Mouse (Mus musculus) forebrain, embryonic 11.5 days (tissue): Measurements from ENCODE around the gene Gla. TPM values are rescaled to one million over a fixed set of nuclear protein-coding genes. Genes with fewer than 3 reads are reported as not detected.
A peak's percentile ranks its signal among the peaks of the same experiment; 100 is the strongest.
"Not testable (repeated sequence)": the region's sequence is repeated elsewhere in the genome, so short reads cannot be mapped to it uniquely, and the experiment has no call there.

Experiments
- ATAC-seq: fragments of 200-750 bp; cut with Nextera tagmentation; replicated peaks from 2 replicates; pipeline ENCODE4 v1.8.0; 2017; ENCODE audit warnings: moderate TSS enrichment; ENCODE audit not compliant: low FRiP score
- DNase-seq: peaks from one replicate; pipeline ENCODE4 v3.0.0-alpha.2; 2017; ENCODE audit warnings: low spot score
- H3K27ac ChIP-seq: fragments of 300-500 bp; sonication (generic); 2 replicates; pipeline ENCODE4 v1.5.1; 2014; ENCODE audit warnings: low read depth, low read length
- H3K27me3 ChIP-seq: fragments of 300-500 bp; sonication (generic); 2 replicates; pipeline ENCODE4 v1.6.1; 2014; ENCODE audit warnings: mild to moderate bottlenecking, low read length, mixed read lengths; ENCODE audit not compliant: control insufficient read depth, insufficient read depth
- H3K36me3 ChIP-seq: fragments of 300-500 bp; sonication (generic); 2 replicates; pipeline ENCODE4 v1.6.1; 2014; ENCODE audit warnings: mild to moderate bottlenecking, low read length, moderate library complexity, mixed read lengths; ENCODE audit not compliant: control insufficient read depth, insufficient read depth
- H3K4me1 ChIP-seq: fragments of 300-500 bp; sonication (generic); replicated peaks from 2 replicates; pipeline ENCODE4 v1.6.1; 2014; ENCODE audit warnings: low read length, mixed read lengths; ENCODE audit not compliant: control insufficient read depth, insufficient read depth
- H3K4me2 ChIP-seq: fragments of 300-500 bp; sonication (generic); 2 replicates; pipeline ENCODE4 v1.6.1; 2014; ENCODE audit warnings: low read depth, mild to moderate bottlenecking, low read length, moderate library complexity, mixed read lengths; ENCODE audit not compliant: severe bottlenecking
- H3K4me3 ChIP-seq: fragments of 300-500 bp; sonication (generic); 2 replicates; pipeline ENCODE4 v1.5.1; 2014; ENCODE audit warnings: low read depth, low read length
- H3K9ac ChIP-seq: fragments of 300-500 bp; sonication (generic); 2 replicates; pipeline ENCODE4 v1.6.1; 2014; ENCODE audit warnings: low read length
- H3K9me3 ChIP-seq: fragments of 300-500 bp; sonication (generic); 2 replicates; pipeline ENCODE4 v1.6.1; 2016; ENCODE audit warnings: low read length, mixed read lengths; ENCODE audit not compliant: control insufficient read depth
- WGBS: fragments of 180-500 bp; shearing (Covaris S2); extraction: QIAGEN DNeasy Blood & Tissue Kit; methylation state at CpG from one replicate; pipeline ENCODE4 v1.1.7; 2014; 5-methylcytosine and 5-hydroxymethylcytosine counted together
- polyA plus RNA-seq: library from polyadenylated mRNA; unstranded; fragments of >200 nt; fragmentation: Nextera tagmentation; extraction: Ambion mirVana; gene quantifications from 2 replicates; pipeline ENCODE4 v1.2.1, GENCODE M21; 2014

Gla gene
- polyA plus RNA-seq, 1 experiment from 2014 or later, result 3.9 TPM

DNA sequence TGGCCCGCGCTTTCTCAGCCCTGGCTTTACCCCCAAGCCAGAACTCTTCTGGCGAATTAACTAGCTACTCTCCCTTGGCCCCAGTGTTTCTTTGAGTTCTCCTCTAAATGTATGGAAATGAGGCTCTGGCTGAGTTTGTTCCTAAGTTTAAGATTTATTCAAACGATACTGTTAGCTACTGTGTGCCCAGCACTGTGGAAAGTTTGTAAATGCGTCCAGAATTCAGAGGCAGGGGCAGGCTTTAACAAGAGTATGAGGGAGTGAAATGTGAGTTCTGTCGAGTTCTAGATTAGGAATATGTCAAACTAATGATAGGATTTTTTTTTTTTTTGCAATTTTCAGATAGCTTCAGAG, 59.0 kb downstream of the Gla start:
- ATAC-seq (no peak; the same call in 1 of the 2 replicates), DNase-seq (no peak)
- Histone ChIP-seq H3K27ac (peak overlapping the region; percentile 64; the same call in 1 of the 2 replicates), H3K27me3 (no peaks in the 10 kb centered on the region), H3K9me3 (no peaks in the 10 kb centered on the region), H3K4me1 (no peaks in the 10 kb centered on the region), H3K36me3 (no peaks in the 10 kb centered on the region), H3K4me3 (peak overlapping the region; percentile 48), H3K9ac (peak overlapping the region; percentile 59), H3K4me2 (peak overlapping the region; percentile 43)
- 26% methylated on average over 6 of the region's 6 CpGs for WGBS

GRCm38 (mm10) chrX:134541145-134541954, 59.6 kb downstream of the Gla start, which contains the start of gene Timm8a1:
Timm8a1 (minus strand) TSS chrX:134541865.
- Histone ChIP-seq H3K27ac (peak within 1 kb of the TSS; percentile 64; the same call in 1 of the 2 replicates), H3K9ac (peak within 1 kb of the TSS; percentile 61), H3K4me2 (peak within 1 kb of the TSS; percentile 51), H3K9me3 (no peaks in the 10 kb centered on the region), H3K27me3 (no peaks in the 10 kb centered on the region), H3K4me1 (no peaks in the 10 kb centered on the region), H3K4me3 (peak within 1 kb of the TSS; percentile 48), H3K36me3 (no peaks in the 10 kb centered on the region)
- peak; percentile 92 for ATAC-seq
- 31% methylated on average over 42 of the region's 61 CpGs for WGBS
- peak; percentile 79 for DNase-seq

DNA sequence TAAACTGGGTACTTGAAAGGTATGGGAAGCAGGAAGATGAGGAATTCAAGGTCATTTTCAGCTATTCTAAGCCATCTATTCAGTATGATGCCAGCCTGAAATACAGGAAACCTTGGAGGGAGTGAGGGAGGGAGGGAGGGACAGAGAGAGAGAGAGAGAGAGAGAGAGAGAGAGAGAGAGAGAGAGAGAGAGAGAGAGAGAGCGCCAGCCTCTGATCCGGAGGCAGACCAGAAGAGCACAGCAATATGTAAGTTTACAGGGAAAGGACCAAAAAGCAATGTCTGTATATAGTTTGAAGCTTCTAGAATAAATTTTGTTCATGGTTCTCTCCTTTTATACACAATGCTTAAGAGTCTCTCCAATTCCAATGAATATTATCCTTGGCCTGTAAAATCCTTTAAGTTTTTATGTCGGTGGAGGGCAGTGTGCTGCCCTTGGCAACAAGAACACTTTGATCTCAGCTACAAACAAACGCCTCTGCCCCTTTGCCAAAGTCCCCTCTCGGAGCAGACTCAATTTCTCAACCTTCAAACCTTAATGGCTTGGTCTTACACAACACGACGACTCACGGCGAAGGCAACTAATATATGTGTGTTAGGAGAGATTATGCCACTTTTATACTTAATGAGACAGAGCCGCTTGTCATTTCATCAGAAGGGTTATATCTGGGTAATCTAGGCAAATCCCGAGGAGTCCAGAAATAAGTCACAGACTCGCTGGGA, 60.4 kb downstream of the Gla start:
- 30% methylated on average over 12 of the region's 12 CpGs for WGBS
- DNase-seq (no peak), ATAC-seq (peak; percentile 19; the same call in 1 of the 2 replicates)
- Histone ChIP-seq H3K4me1 (no peaks in the 10 kb centered on the region), H3K9ac (peak overlapping the region; percentile 61), H3K4me2 (peak overlapping the region; percentile 51), H3K36me3 (no peaks in the 10 kb centered on the region), H3K4me3 (peak overlapping the region; percentile 48), H3K27me3 (no peaks in the 10 kb centered on the region), H3K9me3 (no peaks in the 10 kb centered on the region), H3K27ac (no peak overlapping the region)

- not testable (repeated sequence) for H3K4me3 ChIP-seq, H3K27me3 ChIP-seq, H3K4me1 ChIP-seq, ATAC-seq, DNase-seq, H3K9ac ChIP-seq, H3K27ac ChIP-seq, H3K36me3 ChIP-seq, H3K4me2 ChIP-seq, H3K9me3 ChIP-seq
- WGBS, result 91% methylated on average over 10 of the region's 10 CpGs
Observed at GRCm38 (mm10) chrX:134539795-134540194, 61.1 kb downstream of the Gla start.

Other genes with a start within 250 kb of the Gla start
- gene Drp2, start 196.6 kb downstream of the Gla start, polyA plus RNA-seq, result 5.2 and 6.4 TPM in 2 replicates
- 0.16 TPM in 1 of 2 replicates, not detected in the other for gene Taf7l, start 124.6 kb downstream of the Gla start, polyA plus RNA-seq
- gene Timm8a1, start 59.3 kb downstream of the Gla start, polyA plus RNA-seq, result 72.0 and 81.3 TPM in 2 replicates
- 0.99 and 1.2 TPM in 2 replicates for gene Btk, start 17.6 kb downstream of the Gla start, polyA plus RNA-seq
- gene Rpl36a, start 15.5 kb downstream of the Gla start, polyA plus RNA-seq, result 295 and 342 TPM in 2 replicates
- 183 and 185 TPM in 2 replicates for gene Hnrnph2, start 54 bp upstream of the Gla start, polyA plus RNA-seq
- 6.3 and 6.6 TPM in 2 replicates for gene Armcx4, start 85.4 kb upstream of the Gla start, polyA plus RNA-seq
- gene Armcx1, start 116.8 kb upstream of the Gla start, polyA plus RNA-seq, result 40.5 and 42.8 TPM in 2 replicates
- 16.8 and 17.1 TPM in 2 replicates for gene Armcx6, start 150.3 kb upstream of the Gla start, polyA plus RNA-seq
- 61.1 and 66.0 TPM in 2 replicates for gene Armcx3, start 155.5 kb upstream of the Gla start, polyA plus RNA-seq
- 70.7 and 72.5 TPM in 2 replicates for gene Armcx2, start 208.1 kb upstream of the Gla start, polyA plus RNA-seq